Mouse (Mus musculus): ENCODE measurements at regions not wholly inside any gene's neighbourhood (a gene's known extent, or its start where the extent isn't known, plus 50 kb on each side); places are given as distances from the start of the nearest gene placed in this dataset.
"Not testable (repeated sequence)": the region's sequence is repeated elsewhere in the genome, so short reads cannot be mapped to it uniquely, and the experiment has no call there.

GRCm38 (mm10) chr11:27105920-27106319 lies 512.1 kb upstream of the Vrk2 start:
- Histone ChIP-seq H3K4me1 (replicated peaks; ENCODE audit: control insufficient read depth, insufficient read depth, low read length) (no peaks in the 10 kb centered on the region), H3K9ac (ENCODE audit: low read length) (no peak overlapping the region), H3K27me3 (ENCODE audit: control insufficient read depth, insufficient read depth, low read depth, low read length) (no peaks in the 10 kb centered on the region), H3K9me3 (ENCODE audit: control insufficient read depth, low read length) (no peaks in the 10 kb centered on the region), H3K36me3 (ENCODE audit: control insufficient read depth, insufficient read depth, low read length) (no peaks in the 10 kb centered on the region), H3K4me2 (ENCODE audit: low read depth, low read length) (no peak overlapping the region), H3K27ac (ENCODE audit: low read length) (no peak overlapping the region), H3K4me3 (ENCODE audit: low read length) (no peak overlapping the region)
- ATAC-seq (ENCODE audit: low read depth), result no peak
- WGBS, result 28% methylated on average over 5 of the region's 5 CpGs

GRCm38 (mm10) chr11:27102906-27103305 lies 509.1 kb upstream of the Vrk2 start:
- no peaks in the 10 kb centered on the region for H3K27me3 ChIP-seq (ENCODE audit: control insufficient read depth, insufficient read depth, low read depth, low read length)
- no peak for ATAC-seq (ENCODE audit: low read depth)

GRCm38 (mm10) chr11:27102045-27102444 lies 508.2 kb upstream of the Vrk2 start:
- Histone ChIP-seq H3K4me3 (ENCODE audit: low read length) (no peak overlapping the region), H3K36me3 (ENCODE audit: control insufficient read depth, insufficient read depth, low read length) (no peaks in the 10 kb centered on the region), H3K4me1 (replicated peaks; ENCODE audit: control insufficient read depth, insufficient read depth, low read length) (no peaks in the 10 kb centered on the region), H3K27me3 (ENCODE audit: control insufficient read depth, insufficient read depth, low read depth, low read length) (no peaks in the 10 kb centered on the region), H3K27ac (ENCODE audit: low read length) (no peak overlapping the region), H3K9ac (ENCODE audit: low read length) (no peak overlapping the region), H3K4me2 (ENCODE audit: low read depth, low read length) (no peak overlapping the region), H3K9me3 (ENCODE audit: control insufficient read depth, low read length) (no peaks in the 10 kb centered on the region)
- no peak for ATAC-seq (ENCODE audit: low read depth)
- WGBS, result 91% methylated on average over 2 of the region's 2 CpGs

More at GRCm38 (mm10) chr11:27102906-27103305, 509.1 kb upstream of the Vrk2 start:
- no peaks in the 10 kb centered on the region for H3K4me1 ChIP-seq (replicated peaks; ENCODE audit: control insufficient read depth, insufficient read depth, low read length)
- no peaks in the 10 kb centered on the region for H3K36me3 ChIP-seq (ENCODE audit: control insufficient read depth, insufficient read depth, low read length)
- H3K4me2 ChIP-seq (ENCODE audit: low read depth, low read length), result no peak overlapping the region
- H3K27ac ChIP-seq (ENCODE audit: low read length), result no peak overlapping the region
- H3K4me3 ChIP-seq (ENCODE audit: low read length), result no peak overlapping the region
- no peaks in the 10 kb centered on the region for H3K9me3 ChIP-seq (ENCODE audit: control insufficient read depth, low read length)
- no peak overlapping the region for H3K9ac ChIP-seq (ENCODE audit: low read length)

- no peaks in the 10 kb centered on the region for H3K27me3 ChIP-seq (ENCODE audit: control insufficient read depth, insufficient read depth, low read depth, low read length)
- no peaks in the 10 kb centered on the region for H3K9me3 ChIP-seq (ENCODE audit: control insufficient read depth, low read length)
- H3K4me2 ChIP-seq (ENCODE audit: low read depth, low read length), result no peak overlapping the region
- H3K9ac ChIP-seq (ENCODE audit: low read length), result no peak overlapping the region
- no peaks in the 10 kb centered on the region for H3K4me1 ChIP-seq (replicated peaks; ENCODE audit: control insufficient read depth, insufficient read depth, low read length)
- no peak for ATAC-seq (ENCODE audit: low read depth)
- H3K4me3 ChIP-seq (ENCODE audit: low read length), result no peak overlapping the region
- H3K36me3 ChIP-seq (ENCODE audit: control insufficient read depth, insufficient read depth, low read length), result no peaks in the 10 kb centered on the region
- H3K27ac ChIP-seq (ENCODE audit: low read length), result no peak overlapping the region
Measured at GRCm38 (mm10) chr11:27096615-27097014, 502.8 kb upstream of the Vrk2 start.

GRCm38 (mm10) chr11:27095460-27095859 lies 501.7 kb upstream of the Vrk2 start:
- not testable (repeated sequence) for H3K4me1 ChIP-seq (replicated peaks; ENCODE audit: control insufficient read depth, insufficient read depth, low read length); H3K9ac ChIP-seq (ENCODE audit: low read length); H3K27me3 ChIP-seq (ENCODE audit: control insufficient read depth, insufficient read depth, low read depth, low read length); H3K36me3 ChIP-seq (ENCODE audit: control insufficient read depth, insufficient read depth, low read length); H3K4me3 ChIP-seq (ENCODE audit: low read length); ATAC-seq (ENCODE audit: low read depth); H3K9me3 ChIP-seq (ENCODE audit: control insufficient read depth, low read length); H3K4me2 ChIP-seq (ENCODE audit: low read depth, low read length); H3K27ac ChIP-seq (ENCODE audit: low read length)

- no peak overlapping the region for H3K9ac ChIP-seq (ENCODE audit: low read length)
- no peak overlapping the region for H3K27ac ChIP-seq (ENCODE audit: low read length)
- no peaks in the 10 kb centered on the region for H3K27me3 ChIP-seq (ENCODE audit: control insufficient read depth, insufficient read depth, low read depth, low read length)
- H3K4me1 ChIP-seq (replicated peaks; ENCODE audit: control insufficient read depth, insufficient read depth, low read length), result no peaks in the 10 kb centered on the region
- H3K9me3 ChIP-seq (ENCODE audit: control insufficient read depth, low read length), result no peaks in the 10 kb centered on the region
- no peak overlapping the region for H3K4me2 ChIP-seq (ENCODE audit: low read depth, low read length)
- H3K36me3 ChIP-seq (ENCODE audit: control insufficient read depth, insufficient read depth, low read length), result no peaks in the 10 kb centered on the region
- WGBS, result 68% methylated on average over 1 of the region's 1 CpGs
- no peak for ATAC-seq (ENCODE audit: low read depth)
- H3K4me3 ChIP-seq (ENCODE audit: low read length), result no peak overlapping the region
Measured at GRCm38 (mm10) chr11:27086516-27086915, 492.7 kb upstream of the Vrk2 start.

GRCm38 (mm10) chr11:27081188-27081587 lies 487.4 kb upstream of the Vrk2 start:
- no peak overlapping the region for H3K4me3 ChIP-seq (ENCODE audit: low read length)
- H3K9ac ChIP-seq (ENCODE audit: low read length), result no peak overlapping the region
- no peaks in the 10 kb centered on the region for H3K4me1 ChIP-seq (replicated peaks; ENCODE audit: control insufficient read depth, insufficient read depth, low read length)
- H3K4me2 ChIP-seq (ENCODE audit: low read depth, low read length), result no peak overlapping the region
- no peak overlapping the region for H3K27ac ChIP-seq (ENCODE audit: low read length)
- H3K36me3 ChIP-seq (ENCODE audit: control insufficient read depth, insufficient read depth, low read length), result no peaks in the 10 kb centered on the region
- no peaks in the 10 kb centered on the region for H3K27me3 ChIP-seq (ENCODE audit: control insufficient read depth, insufficient read depth, low read depth, low read length)
- no peaks in the 10 kb centered on the region for H3K9me3 ChIP-seq (ENCODE audit: control insufficient read depth, low read length)
- ATAC-seq (ENCODE audit: low read depth), result no peak

GRCm38 (mm10) chr11:27070381-27070780 lies 476.6 kb upstream of the Vrk2 start:
- no peak for ATAC-seq (ENCODE audit: low read depth)
- H3K4me1 ChIP-seq (replicated peaks; ENCODE audit: control insufficient read depth, insufficient read depth, low read length), result no peaks in the 10 kb centered on the region
- no peaks in the 10 kb centered on the region for H3K9me3 ChIP-seq (ENCODE audit: control insufficient read depth, low read length)

GRCm38 (mm10) chr11:27027243-27027852 lies 433.5 kb upstream of the Vrk2 start:
- H3K9ac ChIP-seq (ENCODE audit: low read length), result no peak overlapping the region
- H3K4me2 ChIP-seq (ENCODE audit: low read depth, low read length), result no peak overlapping the region
- ATAC-seq (ENCODE audit: low read depth), result no peak
- no peak overlapping the region for H3K4me3 ChIP-seq (ENCODE audit: low read length)
- H3K27me3 ChIP-seq (ENCODE audit: control insufficient read depth, insufficient read depth, low read depth, low read length), result no peaks in the 10 kb centered on the region
- no peaks in the 10 kb centered on the region for H3K4me1 ChIP-seq (replicated peaks; ENCODE audit: control insufficient read depth, insufficient read depth, low read length)
- no peaks in the 10 kb centered on the region for H3K9me3 ChIP-seq (ENCODE audit: control insufficient read depth, low read length)
- H3K27ac ChIP-seq (ENCODE audit: low read length), result no peak overlapping the region
- no peaks in the 10 kb centered on the region for H3K36me3 ChIP-seq (ENCODE audit: control insufficient read depth, insufficient read depth, low read length)
- WGBS, result 84% methylated on average over 1 of the region's 1 CpGs

More at GRCm38 (mm10) chr11:27070381-27070780, 476.6 kb upstream of the Vrk2 start:
- Histone ChIP-seq H3K27me3 (ENCODE audit: control insufficient read depth, insufficient read depth, low read depth, low read length) (no peaks in the 10 kb centered on the region), H3K4me2 (ENCODE audit: low read depth, low read length) (no peak overlapping the region), H3K27ac (ENCODE audit: low read length) (no peak overlapping the region), H3K36me3 (ENCODE audit: control insufficient read depth, insufficient read depth, low read length) (no peaks in the 10 kb centered on the region), H3K4me3 (ENCODE audit: low read length) (no peak overlapping the region), H3K9ac (ENCODE audit: low read length) (no peak overlapping the region)

GRCm38 (mm10) chr11:27025500-27025899 lies 431.7 kb upstream of the Vrk2 start:
- Histone ChIP-seq H3K36me3 (ENCODE audit: control insufficient read depth, insufficient read depth, low read length) (no peaks in the 10 kb centered on the region), H3K27ac (ENCODE audit: low read length) (no peak overlapping the region), H3K4me3 (ENCODE audit: low read length) (no peak overlapping the region), H3K27me3 (ENCODE audit: control insufficient read depth, insufficient read depth, low read depth, low read length) (no peaks in the 10 kb centered on the region), H3K9me3 (ENCODE audit: control insufficient read depth, low read length) (no peaks in the 10 kb centered on the region), H3K4me2 (ENCODE audit: low read depth, low read length) (no peak overlapping the region), H3K9ac (ENCODE audit: low read length) (no peak overlapping the region), H3K4me1 (replicated peaks; ENCODE audit: control insufficient read depth, insufficient read depth, low read length) (no peaks in the 10 kb centered on the region)
- WGBS, result 70% methylated on average over 2 of the region's 2 CpGs
- ATAC-seq (ENCODE audit: low read depth), result no peak
